Mouse (Mus musculus) spleen, adult 2 months (tissue): ENCODE measurements around the gene Gm11172.

ENCODE experiments used
- CTCF ChIP-seq: fragments of 200-500 bp; IDR thresholded peaks from 2 replicates; pipeline ENCODE4 v1.5.1; 2011; ENCODE audit warnings: mild to moderate bottlenecking, inconsistent platforms; ENCODE audit not compliant: insufficient read depth, insufficient read length, insufficient replicate concordance; ENCODE audit errors: extremely low read depth
- POLR2A ChIP-seq: fragments of 200-500 bp; IDR thresholded peaks from 2 replicates; pipeline ENCODE4 v1.6.1; 2011; ENCODE audit warnings: low read depth, low read length, inconsistent platforms

DNA sequence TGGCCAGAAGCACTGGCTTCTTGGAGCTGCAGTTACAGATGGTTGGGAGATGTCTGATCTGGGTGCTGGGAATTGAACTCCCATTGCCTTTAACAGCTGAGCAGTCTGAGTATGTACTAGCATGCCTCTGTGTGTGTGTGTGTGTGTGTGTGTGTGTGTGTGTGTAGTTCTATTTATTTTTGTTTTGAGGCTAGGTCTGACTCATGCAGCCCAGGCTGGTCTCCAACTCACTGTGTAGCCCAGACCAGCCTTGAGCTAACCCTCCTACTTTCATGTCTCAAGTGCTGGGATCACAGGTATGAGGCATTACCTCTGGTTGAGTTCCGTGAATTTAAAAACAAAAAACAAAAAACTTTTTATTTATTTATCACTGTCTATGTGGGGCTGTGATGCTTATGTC is 11.8 kb downstream of the Gm11172 start:
- no peak for TF ChIP-seq CTCF
- TF ChIP-seq POLR2A, result no peak
